Mouse (Mus musculus): ENCODE data around the gene Ssna1. TPM values are rescaled to one million over a fixed set of nuclear protein-coding genes. Genes with fewer than 3 reads are reported as not detected.

Ssna1 gene
- total RNA-seq, 4 experiments from 2014 or later, result 44.4 to 48.7 (median 47.0) TPM

- DNase-seq, result no peak
Observed at GRCm38 (mm10) chr2:25229582-25229981, 42.7 kb downstream of the Ssna1 start.

- DNase-seq, result no peak
Observed at GRCm38 (mm10) chr2:25228995-25229530, 43.2 kb downstream of the Ssna1 start.

- peak; percentile 82 for DNase-seq
Observed at GRCm38 (mm10) chr2:25228431-25228889, 43.8 kb downstream of the Ssna1 start.

GRCm38 (mm10) chr2:25227406-25227805 lies 44.8 kb downstream of the Ssna1 start:
- DNase-seq, result no peak

GRCm38 (mm10) chr2:25226864-25227263 lies 45.4 kb downstream of the Ssna1 start:
- DNase-seq, result no peak

DNA sequence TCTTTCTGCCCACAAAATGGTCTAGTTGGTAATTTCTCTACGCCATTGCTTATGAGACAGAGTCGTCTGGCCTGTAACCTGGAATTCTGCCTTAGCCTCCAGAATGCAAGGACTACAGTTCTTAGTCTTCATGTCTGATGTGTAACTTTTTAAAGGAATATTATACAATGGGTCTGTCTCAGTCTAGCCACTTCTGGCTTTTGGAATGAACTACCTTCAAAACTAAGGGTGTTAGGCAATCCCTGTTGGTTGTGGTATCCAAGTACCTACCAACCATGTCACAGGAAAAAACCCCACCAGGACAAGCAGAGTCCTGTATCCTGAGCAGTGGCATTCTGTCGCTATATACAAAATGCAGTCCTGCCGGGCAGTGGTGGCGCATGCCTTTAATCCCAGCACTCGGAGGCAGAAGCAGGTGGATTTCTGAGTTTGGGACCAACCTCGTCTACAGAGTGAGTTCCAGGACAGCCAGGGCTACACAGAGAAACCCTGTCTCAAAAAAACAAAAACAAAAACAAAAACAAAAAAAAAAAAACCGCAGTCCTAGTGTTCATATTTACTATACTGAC lies 46.3 kb downstream of the Ssna1 start:
- no peak for DNase-seq

DNA sequence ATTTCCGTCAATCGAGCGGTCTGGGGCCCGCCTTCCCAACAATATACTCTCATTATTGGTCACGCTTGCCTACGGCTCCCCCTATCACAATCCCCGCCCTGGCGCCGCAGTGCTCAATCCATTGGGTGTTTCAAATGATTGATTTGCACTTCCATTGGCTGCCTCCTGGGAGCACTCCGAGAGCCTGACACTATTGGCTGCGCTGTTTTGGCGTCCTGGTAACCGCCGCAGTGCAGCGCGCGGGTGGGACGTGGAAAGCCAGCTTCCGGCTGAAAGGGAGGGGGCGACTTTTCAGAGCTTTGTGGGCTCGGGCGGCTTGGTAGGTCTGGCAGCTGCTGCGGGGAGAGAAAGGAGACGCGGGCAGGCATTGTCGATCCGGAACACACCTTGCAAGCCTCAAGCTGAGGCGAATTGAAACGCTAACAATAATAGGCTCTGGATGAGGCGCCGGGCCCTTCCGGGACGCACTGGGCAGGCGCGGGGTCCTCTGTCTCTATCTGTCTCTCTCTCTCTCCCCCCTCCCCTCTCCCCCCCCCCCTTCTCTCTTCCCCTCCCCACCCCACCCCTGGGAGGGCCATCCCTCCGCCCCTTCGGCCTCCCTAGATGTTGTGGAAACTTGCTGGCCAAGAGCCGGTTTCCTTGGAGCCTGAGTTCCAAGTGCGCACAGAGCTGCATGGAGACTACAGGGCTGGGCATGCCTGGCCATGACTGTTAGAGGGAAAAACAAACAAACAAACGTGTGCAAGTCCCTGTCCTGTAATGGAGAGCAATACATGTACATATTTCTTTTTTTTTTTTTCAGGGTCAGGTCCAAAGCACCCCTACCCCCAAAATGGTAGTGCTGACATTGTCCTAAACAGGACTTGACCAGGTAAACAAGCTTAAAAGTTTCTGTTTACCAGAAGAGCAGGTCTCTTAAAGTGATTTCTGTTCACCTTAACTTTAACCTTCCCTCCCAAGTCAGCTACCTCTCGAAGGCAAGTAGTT lies 47.2 kb downstream of the Ssna1 start:
- DNase-seq, result peak; percentile 100

DNA sequence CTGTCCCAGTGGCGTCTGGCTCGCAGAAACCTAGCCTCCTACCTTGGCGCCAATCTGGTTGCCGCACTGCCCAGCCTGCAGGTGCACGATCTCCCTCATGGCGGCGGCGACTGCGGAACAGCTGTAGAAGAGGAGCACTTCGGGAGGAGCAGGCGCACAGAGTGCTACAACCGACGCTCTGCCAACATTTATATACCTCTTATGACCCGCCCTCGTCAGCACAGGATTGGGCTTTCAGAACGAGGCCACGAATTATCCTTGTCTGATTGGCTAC lies 47.8 kb downstream of the Ssna1 start, which contains the start of gene Tubb4b:
TSS of gene Tubb4b (minus strand) at position 211 of the 274 bp plus-strand sequence.
- no peak for DNase-seq

DNA sequence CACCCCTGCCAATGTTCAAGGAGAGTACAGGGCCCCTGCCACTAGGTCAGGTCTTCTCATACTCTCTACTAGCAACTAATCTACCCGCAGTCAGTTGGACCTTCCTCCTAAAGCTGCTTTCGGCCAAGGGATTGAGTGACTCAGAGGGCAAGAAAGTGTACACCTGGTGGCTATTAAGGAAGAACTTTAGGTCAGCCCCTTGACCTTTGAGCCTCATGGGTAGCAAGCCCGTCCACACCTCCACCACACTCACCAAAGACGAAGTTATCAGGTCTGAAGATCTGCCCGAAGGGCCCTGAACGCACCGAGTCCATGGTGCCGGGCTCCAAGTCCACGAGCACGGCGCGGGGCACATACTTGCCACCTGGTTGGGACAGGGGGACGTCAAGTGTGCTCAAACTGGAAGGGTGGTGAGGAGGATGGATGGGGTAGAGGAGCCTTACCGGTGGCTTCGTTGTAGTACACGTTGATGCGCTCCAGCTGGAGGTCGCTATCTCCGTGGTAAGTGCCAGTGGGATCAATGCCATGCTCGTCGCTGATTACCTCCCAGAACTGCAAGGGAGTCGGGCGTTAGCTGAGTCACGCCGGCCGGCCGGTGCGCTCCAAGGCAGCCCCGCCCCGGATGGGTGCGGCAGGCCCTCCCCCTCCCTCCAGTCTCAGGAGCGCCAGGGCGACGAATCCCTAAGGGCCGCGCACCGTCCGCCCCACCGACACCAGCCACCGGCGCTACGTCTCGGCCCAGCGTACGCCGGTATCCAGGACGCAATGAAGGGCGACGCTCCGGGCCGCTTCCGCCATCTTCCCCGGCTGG lies 48.4 kb downstream of the Ssna1 start:
- DNase-seq, result peak; percentile 86

DNA sequence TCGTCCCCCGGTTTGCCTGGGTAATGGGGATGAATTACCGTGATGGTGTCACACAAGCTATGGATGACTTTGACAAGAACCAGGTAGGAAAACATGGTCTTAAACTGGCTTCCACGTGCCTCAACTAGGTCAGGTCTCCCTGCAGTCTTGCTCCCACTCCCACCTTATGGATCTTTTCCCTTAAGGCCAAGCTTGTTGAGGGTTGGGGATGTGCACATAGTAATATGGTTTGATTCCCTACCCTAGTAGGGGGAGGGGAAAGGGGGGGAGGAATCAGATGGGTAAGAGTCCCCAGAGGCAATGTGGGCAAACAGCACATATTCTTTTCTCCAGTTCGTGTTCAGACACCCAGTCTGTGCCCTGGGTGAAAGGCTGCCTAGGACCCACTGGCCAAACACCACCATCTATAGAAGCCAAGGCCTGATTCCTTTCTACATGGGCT lies 50.9 kb downstream of the Ssna1 start:
- no peak for DNase-seq

Other genes with a start within 250 kb of the Ssna1 start
- 10 to 100 TPM; 41.6 to 84.4 (median 63.1) TPM for gene Nsmf, start 218.1 kb downstream of the Ssna1 start, total RNA-seq (2022)
- gene Entpd8, start 192.1 kb downstream of the Ssna1 start, total RNA-seq (2022), result under 1 TPM in 1 of 4 experiments, not detected in 3; 0.27 TPM
- not detected for gene Noxa1, start 177.3 kb downstream of the Ssna1 start, total RNA-seq (2022)
- 1 to 10 TPM; 2.4 to 3.5 (median 2.7) TPM for gene Nrarp, start 91.7 kb downstream of the Ssna1 start, total RNA-seq (2022)
- 10 to 100 TPM; 27.4 to 35.0 (median 31.7) TPM for gene Tor4a, start 75.6 kb downstream of the Ssna1 start, total RNA-seq (2022)
- 10 to 100 TPM; 59.6 to 74.9 (median 68.6) TPM for gene Nelfb, start 60.9 kb downstream of the Ssna1 start, total RNA-seq (2022)
- gene Stpg3, start 57.8 kb downstream of the Ssna1 start, total RNA-seq (2022), result not detected
- under 1 TPM in 1 of 4 experiments, not detected in 3; 0.27 TPM for gene Fam166a, start 53.7 kb downstream of the Ssna1 start, total RNA-seq (2022)
- gene Tubb4b, start 47.7 kb downstream of the Ssna1 start, total RNA-seq (2022), result 100 to 1,000 TPM; 150 to 307 (median 222) TPM
- gene Slc34a3, start 38.1 kb downstream of the Ssna1 start, total RNA-seq (2022), result not detected
- not detected for gene Rnf224, start 35.7 kb downstream of the Ssna1 start, total RNA-seq (2022)
- 10 to 100 TPM; 10.3 to 18.0 (median 12.3) TPM for gene Rnf208, start 30.2 kb downstream of the Ssna1 start, total RNA-seq (2022)
- gene Cysrt1, start 30.0 kb downstream of the Ssna1 start, total RNA-seq (2022), result not detected
- gene AL732309.1, start 25.6 kb downstream of the Ssna1 start, total RNA-seq (2022), result 1 to 10 TPM; 2.2 to 8.9 (median 6.1) TPM
- gene Tmem203, start 17.0 kb downstream of the Ssna1 start, total RNA-seq (2022), result 10 to 100 TPM; 28.4 to 43.0 (median 31.5) TPM
- gene Tprn, start 9.8 kb downstream of the Ssna1 start, total RNA-seq (2022), result 10 to 100 TPM; 10.3 to 14.5 (median 11.1) TPM
- 100 to 1,000 TPM in 3 of 4 experiments, 10 to 100 TPM in 1; 94.6 to 118 (median 102) TPM for gene Anapc2, start within 50 bp of the Ssna1 start, total RNA-seq (2022)
- gene Tmem210, start 15.7 kb upstream of the Ssna1 start, total RNA-seq (2022), result not detected
- gene Lrrc26, start 17.5 kb upstream of the Ssna1 start, total RNA-seq (2022), result not detected
- gene Grin1, start 46.7 kb upstream of the Ssna1 start, total RNA-seq (2022), result 10 to 100 TPM; 13.0 to 21.3 (median 17.8) TPM
- 10 to 100 TPM; 66.5 to 71.9 (median 67.6) TPM for gene Man1b1, start 59.9 kb upstream of the Ssna1 start, total RNA-seq (2022)
- gene Dpp7, start 83.9 kb upstream of the Ssna1 start, total RNA-seq (2022), result 10 to 100 TPM; 39.8 to 59.1 (median 45.7) TPM
- gene Uap1l1, start 93.2 kb upstream of the Ssna1 start, total RNA-seq (2022), result 10 to 100 TPM; 29.5 to 48.3 (median 31.5) TPM
- gene Sapcd2, start 99.9 kb upstream of the Ssna1 start, total RNA-seq (2022), result under 1 TPM in 3 of 4 experiments, not detected in 1; 0.31 to 0.71 (median 0.61) TPM
- 1 to 10 TPM; 3.1 to 9.7 (median 5.1) TPM for gene Entpd2, start 123.4 kb upstream of the Ssna1 start, total RNA-seq (2022)
- 100 to 1,000 TPM; 148 to 171 (median 163) TPM for gene Npdc1, start 126.9 kb upstream of the Ssna1 start, total RNA-seq (2022)
- gene Fut7, start 150.8 kb upstream of the Ssna1 start, total RNA-seq (2022), result under 1 TPM in 1 of 4 experiments, not detected in 3; 0.13 TPM
- 10 to 100 TPM; 48.9 to 73.0 (median 57.5) TPM for gene Abca2, start 156.3 kb upstream of the Ssna1 start, total RNA-seq (2022)
- gene Clic3, start 184.4 kb upstream of the Ssna1 start, total RNA-seq (2022), result not detected
- gene Paxx, start 188.7 kb upstream of the Ssna1 start, total RNA-seq (2022), result 10 to 100 TPM; 32.4 to 68.2 (median 43.4) TPM
- 10 to 100 TPM in 1 of 4 experiments, 1 to 10 TPM in 3; 3.2 to 10.5 (median 4.4) TPM for gene Ptgds, start 197.6 kb upstream of the Ssna1 start, total RNA-seq (2022)
- gene Lcn12, start 221.5 kb upstream of the Ssna1 start, total RNA-seq (2022), result not detected
- 100 to 1,000 TPM in 3 of 4 experiments, 10 to 100 TPM in 1; 82.5 to 114 (median 107) TPM for gene Fbxw5, start 228.3 kb upstream of the Ssna1 start, total RNA-seq (2022)
- 1 to 10 TPM in 3 of 4 experiments, under 1 TPM in 1; 0.70 to 2.3 (median 1.6) TPM for gene C8g, start 229.3 kb upstream of the Ssna1 start, total RNA-seq (2022)